Mouse (Mus musculus): Measurements from ENCODE around the gene Gjc3. TPM values are rescaled to one million over a fixed set of nuclear protein-coding genes. Genes with fewer than 3 reads are reported as not detected.

Gjc3 gene
- polyA plus RNA-seq (2014; fragmentation: Nextera tagmentation; extraction: Ambion mirVana), result 0.39 and 0.55 TPM in 2 replicates

GRCm38 (mm10) chr5:137962945-137963344 is at the start of gene Gjc3:
Gene Gjc3, minus strand, starts transcription at chr5:137963098.
- no peaks in the 10 kb centered on the region for H3K9me3 ChIP-seq (ENCODE audit: control insufficient read depth, low read depth, low read length)
- H3K27ac ChIP-seq (ENCODE audit: low read length), result no peak within 1 kb of the TSS
- no peak within 1 kb of the TSS for H3K9ac ChIP-seq (replicated peaks; ENCODE audit: low read depth, low read length)
- no peaks in the 10 kb centered on the region for H3K27me3 ChIP-seq (ENCODE audit: control insufficient read depth, insufficient read depth, low read length)
- ATAC-seq (ENCODE audit: insufficient number of reproducible peaks, insufficient read depth, low FRiP score, low read depth), result no peak
- no peaks in the 10 kb centered on the region for H3K36me3 ChIP-seq (ENCODE audit: control insufficient read depth, insufficient read depth, low read length)
- 83% methylated on average over 8 of the region's 8 CpGs for WGBS
- no peak within 1 kb of the TSS for H3K4me2 ChIP-seq (replicated peaks; ENCODE audit: low read depth, low read length)
- H3K4me1 ChIP-seq (ENCODE audit: control insufficient read depth, insufficient read depth, low read length), result no peaks in the 10 kb centered on the region
- no peak within 1 kb of the TSS for H3K4me3 ChIP-seq (ENCODE audit: low read depth, low read length)

DNA sequence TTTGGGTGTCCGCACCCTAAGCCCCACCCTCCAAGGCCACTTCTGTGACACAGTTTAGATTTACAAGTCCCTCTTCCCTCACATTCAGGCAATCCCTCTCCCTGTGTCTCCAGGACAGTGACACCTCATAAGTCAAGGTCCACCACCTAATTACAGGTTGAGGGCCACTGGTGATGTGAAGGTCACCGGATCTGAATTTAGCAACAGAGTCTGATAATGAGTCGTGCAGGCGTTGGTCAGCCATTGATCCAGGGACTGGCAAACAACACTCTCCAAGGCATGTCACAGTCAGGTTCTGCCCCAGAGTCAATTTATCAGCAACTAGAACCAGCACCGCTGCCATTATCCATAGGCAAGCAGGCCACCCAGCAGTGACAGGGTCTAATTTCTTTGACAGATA is 49.5 kb upstream of the Gjc3 start:
- Histone ChIP-seq H3K27me3 (ENCODE audit: control insufficient read depth, insufficient read depth, low read length) (no peaks in the 10 kb centered on the region), H3K9me3 (ENCODE audit: control insufficient read depth, low read depth, low read length) (no peaks in the 10 kb centered on the region), H3K4me3 (ENCODE audit: low read depth, low read length) (no peak overlapping the region), H3K4me1 (ENCODE audit: control insufficient read depth, insufficient read depth, low read length) (no peaks in the 10 kb centered on the region), H3K9ac (replicated peaks; ENCODE audit: low read depth, low read length) (no peak overlapping the region), H3K36me3 (ENCODE audit: control insufficient read depth, insufficient read depth, low read length) (no peaks in the 10 kb centered on the region), H3K27ac (ENCODE audit: low read length) (no peak overlapping the region), H3K4me2 (replicated peaks; ENCODE audit: low read depth, low read length) (no peak overlapping the region)
- no peak for ATAC-seq (ENCODE audit: insufficient number of reproducible peaks, insufficient read depth, low FRiP score, low read depth)
- 78% methylated on average over 5 of the region's 5 CpGs for WGBS

DNA sequence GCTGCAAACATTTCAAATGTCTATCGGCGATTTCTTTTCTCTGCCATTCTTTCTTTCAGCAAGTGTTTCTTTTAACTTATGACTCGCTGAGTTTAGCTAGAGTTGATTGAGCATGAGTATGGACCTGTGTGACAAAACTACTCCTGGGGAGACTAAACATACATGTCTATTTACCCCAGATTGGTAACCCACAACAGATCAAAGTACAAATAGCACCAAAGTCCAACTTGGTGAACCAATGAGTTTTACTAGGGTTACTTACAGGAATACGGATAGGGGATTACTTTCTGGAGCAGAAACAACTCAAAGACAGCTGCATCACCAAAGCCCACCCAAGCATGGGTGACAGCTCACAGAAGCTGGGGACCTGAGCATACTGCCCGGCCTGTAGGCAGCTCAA is 46.5 kb upstream of the Gjc3 start:
- 86% methylated on average over 5 of the region's 5 CpGs for WGBS
- Histone ChIP-seq H3K4me2 (replicated peaks; ENCODE audit: low read depth, low read length) (no peak overlapping the region), H3K4me1 (ENCODE audit: control insufficient read depth, insufficient read depth, low read length) (no peaks in the 10 kb centered on the region), H3K27ac (ENCODE audit: low read length) (no peak overlapping the region), H3K36me3 (ENCODE audit: control insufficient read depth, insufficient read depth, low read length) (no peaks in the 10 kb centered on the region), H3K4me3 (ENCODE audit: low read depth, low read length) (no peak overlapping the region), H3K9ac (replicated peaks; ENCODE audit: low read depth, low read length) (no peak overlapping the region), H3K27me3 (ENCODE audit: control insufficient read depth, insufficient read depth, low read length) (no peaks in the 10 kb centered on the region), H3K9me3 (ENCODE audit: control insufficient read depth, low read depth, low read length) (no peaks in the 10 kb centered on the region)
- no peak for ATAC-seq (ENCODE audit: insufficient number of reproducible peaks, insufficient read depth, low FRiP score, low read depth)

GRCm38 (mm10) chr5:137986351-137986750 is 23.5 kb upstream of the Gjc3 start:
- Histone ChIP-seq H3K9ac (replicated peaks; ENCODE audit: low read depth, low read length) (no peak overlapping the region), H3K4me2 (replicated peaks; ENCODE audit: low read depth, low read length) (no peak overlapping the region), H3K4me1 (ENCODE audit: control insufficient read depth, insufficient read depth, low read length) (no peaks in the 10 kb centered on the region), H3K27me3 (ENCODE audit: control insufficient read depth, insufficient read depth, low read length) (no peaks in the 10 kb centered on the region), H3K4me3 (ENCODE audit: low read depth, low read length) (no peak overlapping the region), H3K36me3 (ENCODE audit: control insufficient read depth, insufficient read depth, low read length) (no peaks in the 10 kb centered on the region), H3K27ac (ENCODE audit: low read length) (no peak overlapping the region), H3K9me3 (ENCODE audit: control insufficient read depth, low read depth, low read length) (no peaks in the 10 kb centered on the region)
- WGBS, result 75% methylated on average over 1 of the region's 1 CpGs
- no peak for ATAC-seq (ENCODE audit: insufficient number of reproducible peaks, insufficient read depth, low FRiP score, low read depth)

GRCm38 (mm10) chr5:137981300-137981699 is 18.4 kb upstream of the Gjc3 start, which contains the start of gene Azgp1:
Gene Azgp1, plus strand, starts transcription at chr5:137981520.
- Histone ChIP-seq H3K9me3 (ENCODE audit: control insufficient read depth, low read depth, low read length) (no peaks in the 10 kb centered on the region), H3K36me3 (ENCODE audit: control insufficient read depth, insufficient read depth, low read length) (no peaks in the 10 kb centered on the region), H3K9ac (replicated peaks; ENCODE audit: low read depth, low read length) (no peak within 1 kb of the TSS), H3K4me2 (replicated peaks; ENCODE audit: low read depth, low read length) (no peak within 1 kb of the TSS), H3K27ac (ENCODE audit: low read length) (no peak within 1 kb of the TSS), H3K4me3 (ENCODE audit: low read depth, low read length) (no peak within 1 kb of the TSS), H3K27me3 (ENCODE audit: control insufficient read depth, insufficient read depth, low read length) (no peaks in the 10 kb centered on the region), H3K4me1 (ENCODE audit: control insufficient read depth, insufficient read depth, low read length) (no peaks in the 10 kb centered on the region)
- ATAC-seq (ENCODE audit: insufficient number of reproducible peaks, insufficient read depth, low FRiP score, low read depth), result no peak
- 73% methylated on average over 4 of the region's 4 CpGs for WGBS

DNA sequence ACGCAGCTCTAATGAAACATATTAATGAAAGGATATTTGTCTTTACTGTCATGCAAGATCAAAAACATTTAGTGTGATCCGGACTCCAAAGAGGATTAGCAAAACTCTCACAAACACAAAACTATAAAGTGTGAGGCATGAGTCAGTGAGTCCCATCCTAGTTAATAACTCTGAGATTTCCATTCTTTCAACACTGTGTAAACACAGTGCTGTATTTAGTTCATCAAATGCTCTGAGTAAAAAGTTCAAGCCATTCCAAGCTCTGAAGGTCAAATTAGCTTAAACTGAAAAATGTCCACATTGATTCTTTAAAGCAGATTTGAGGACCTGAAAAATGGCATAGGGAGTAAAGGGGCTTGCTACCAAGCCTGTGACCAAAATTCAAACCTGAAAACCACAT is 16.2 kb upstream of the Gjc3 start:
- H3K27ac ChIP-seq (ENCODE audit: low read length), result no peak overlapping the region
- H3K4me3 ChIP-seq (ENCODE audit: low read depth, low read length), result no peak overlapping the region
- no peak overlapping the region for H3K4me2 ChIP-seq (replicated peaks; ENCODE audit: low read depth, low read length)
- no peaks in the 10 kb centered on the region for H3K36me3 ChIP-seq (ENCODE audit: control insufficient read depth, insufficient read depth, low read length)
- no peaks in the 10 kb centered on the region for H3K4me1 ChIP-seq (ENCODE audit: control insufficient read depth, insufficient read depth, low read length)
- ATAC-seq (ENCODE audit: insufficient number of reproducible peaks, insufficient read depth, low FRiP score, low read depth), result no peak
- no peak overlapping the region for H3K9ac ChIP-seq (replicated peaks; ENCODE audit: low read depth, low read length)
- whole genome bisulfite sequencing, result 54% methylated on average over 2 of the region's 2 CpGs
- no peaks in the 10 kb centered on the region for H3K9me3 ChIP-seq (ENCODE audit: control insufficient read depth, low read depth, low read length)
- no peaks in the 10 kb centered on the region for H3K27me3 ChIP-seq (ENCODE audit: control insufficient read depth, insufficient read depth, low read length)

- Histone ChIP-seq H3K9me3 (ENCODE audit: control insufficient read depth, low read depth, low read length) (no peaks in the 10 kb centered on the region), H3K9ac (replicated peaks; ENCODE audit: low read depth, low read length) (no peak overlapping the region), H3K4me2 (replicated peaks; ENCODE audit: low read depth, low read length) (no peak overlapping the region), H3K36me3 (ENCODE audit: control insufficient read depth, insufficient read depth, low read length) (no peaks in the 10 kb centered on the region), H3K4me3 (ENCODE audit: low read depth, low read length) (no peak overlapping the region), H3K4me1 (ENCODE audit: control insufficient read depth, insufficient read depth, low read length) (no peaks in the 10 kb centered on the region), H3K27me3 (ENCODE audit: control insufficient read depth, insufficient read depth, low read length) (no peaks in the 10 kb centered on the region), H3K27ac (ENCODE audit: low read length) (no peak overlapping the region)
- no peak for ATAC-seq (ENCODE audit: insufficient number of reproducible peaks, insufficient read depth, low FRiP score, low read depth)
- WGBS, result 30% methylated on average over 1 of the region's 1 CpGs
Measured at GRCm38 (mm10) chr5:137977291-137977690, 14.4 kb upstream of the Gjc3 start.

DNA sequence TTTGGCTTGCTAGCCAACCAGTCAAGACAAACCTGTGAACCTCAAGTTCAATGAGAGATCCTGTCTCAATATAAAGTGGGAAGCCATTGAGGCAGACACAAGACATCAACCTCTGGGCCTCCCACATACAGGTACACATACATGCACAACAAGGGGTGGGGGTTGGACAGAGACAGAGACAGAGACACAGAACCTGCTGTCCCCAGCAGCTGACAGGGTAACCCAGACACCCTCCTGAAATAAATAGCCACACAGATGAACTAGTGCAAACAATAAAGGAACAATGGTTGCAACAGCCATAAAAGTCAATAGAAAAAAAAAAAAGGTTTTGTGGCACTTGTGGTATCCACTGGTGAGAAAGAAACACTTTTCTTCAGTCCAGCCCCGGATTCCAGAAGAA is 12.5 kb upstream of the Gjc3 start:
- Histone ChIP-seq H3K9ac (replicated peaks; ENCODE audit: low read depth, low read length) (no peak overlapping the region), H3K4me3 (ENCODE audit: low read depth, low read length) (no peak overlapping the region), H3K27me3 (ENCODE audit: control insufficient read depth, insufficient read depth, low read length) (no peaks in the 10 kb centered on the region), H3K36me3 (ENCODE audit: control insufficient read depth, insufficient read depth, low read length) (no peaks in the 10 kb centered on the region), H3K27ac (ENCODE audit: low read length) (no peak overlapping the region), H3K9me3 (ENCODE audit: control insufficient read depth, low read depth, low read length) (no peaks in the 10 kb centered on the region), H3K4me1 (ENCODE audit: control insufficient read depth, insufficient read depth, low read length) (no peaks in the 10 kb centered on the region), H3K4me2 (replicated peaks; ENCODE audit: low read depth, low read length) (no peak overlapping the region)
- ATAC-seq (ENCODE audit: insufficient number of reproducible peaks, insufficient read depth, low FRiP score, low read depth), result no peak
- 45% methylated on average over 1 of the region's 1 CpGs for WGBS

GRCm38 (mm10) chr5:137974724-137975123 is 11.8 kb upstream of the Gjc3 start:
- ATAC-seq (ENCODE audit: insufficient number of reproducible peaks, insufficient read depth, low FRiP score, low read depth), result no peak
- H3K4me1 ChIP-seq (ENCODE audit: control insufficient read depth, insufficient read depth, low read length), result no peaks in the 10 kb centered on the region
- H3K4me2 ChIP-seq (replicated peaks; ENCODE audit: low read depth, low read length), result no peak overlapping the region
- H3K36me3 ChIP-seq (ENCODE audit: control insufficient read depth, insufficient read depth, low read length), result no peaks in the 10 kb centered on the region
- H3K27me3 ChIP-seq (ENCODE audit: control insufficient read depth, insufficient read depth, low read length), result no peaks in the 10 kb centered on the region
- WGBS, result 65% methylated on average over 3 of the region's 3 CpGs
- H3K27ac ChIP-seq (ENCODE audit: low read length), result no peak overlapping the region
- H3K4me3 ChIP-seq (ENCODE audit: low read depth, low read length), result no peak overlapping the region
- H3K9ac ChIP-seq (replicated peaks; ENCODE audit: low read depth, low read length), result no peak overlapping the region
- no peaks in the 10 kb centered on the region for H3K9me3 ChIP-seq (ENCODE audit: control insufficient read depth, low read depth, low read length)
